Mouse (Mus musculus) liver, embryonic 14.5 days (tissue): ENCODE results near the gene Tlr2.
"Not testable (repeated sequence)": the region's sequence is repeated elsewhere in the genome, so short reads cannot be mapped to it uniquely, and the experiment has no call there.

ENCODE experiments used
- CTCF ChIP-seq: IDR thresholded peaks from 2 replicates; pipeline ENCODE4 v1.5.1; 2016; ENCODE audit warnings: antibody characterized with exemption, low read depth, control low read depth
- EP300 ChIP-seq: IDR thresholded peaks from 2 replicates; pipeline ENCODE4 v1.6.1; 2016; ENCODE audit warnings: antibody characterized with exemption, low read depth

DNA sequence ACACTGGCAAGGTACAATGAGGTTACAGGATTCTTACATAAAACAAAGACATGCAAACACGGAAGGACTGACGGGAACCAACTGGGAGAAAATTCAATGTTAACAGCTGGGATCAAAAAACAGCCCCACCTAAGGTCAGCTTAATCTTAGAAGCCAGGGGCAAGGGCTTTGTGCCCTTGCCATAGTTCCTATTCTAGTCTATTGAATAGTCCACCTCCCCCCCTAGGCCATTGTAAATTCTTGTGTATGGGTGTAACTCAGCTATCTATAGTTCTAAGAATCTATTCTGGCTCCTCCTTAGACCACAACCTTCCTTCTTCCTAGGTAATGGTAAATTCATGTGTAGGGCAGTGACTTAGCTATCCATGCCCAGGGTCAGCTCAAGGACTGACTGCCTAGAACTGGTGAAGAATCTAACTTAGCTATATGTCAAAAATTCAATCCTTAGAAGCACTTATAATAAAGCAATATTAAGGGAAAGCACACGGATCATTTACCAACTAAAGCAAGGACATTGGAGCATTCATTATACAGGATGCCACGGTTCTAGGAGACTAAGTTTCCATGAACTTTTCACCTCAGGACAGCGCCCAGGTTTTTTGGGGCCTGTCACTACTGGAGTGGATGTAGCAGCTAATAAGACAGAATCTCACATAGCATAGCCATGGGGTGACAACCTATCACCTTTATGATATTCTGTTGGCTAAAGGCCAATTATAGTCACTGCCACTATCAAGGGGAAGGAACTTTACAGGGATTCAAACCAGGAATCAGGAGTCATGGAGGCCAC, 37.9 kb upstream of the Tlr2 start:
- TF ChIP-seq EP300, CTCF: not testable (repeated sequence)
